In genomic region chr11:57214583-57214982, GRCm38 (mm10) we compare ENCODE assay signal across 12 mouse cellular contexts.
"Had no signal": no experiment of that assay in that cellular context is flagged by ENCODE, and none has a peak within 500 bp of the region (broad histone marks: within the 10 kb centered on the region; RNA-seq: fewer than 3 reads in every experiment).

No protein-coding gene starts in this region.

- DNase-seq: kidney, adult 11 months; kidney, adult 8-10 months; kidney, postnatal 10 days; kidney, postnatal 36 days; liver, postnatal 0 days; lung, embryonic 14.5 days; right cerebral cortex, adult 18-20 months; right cerebral cortex, postnatal 14 days; right cerebral cortex, postnatal 4 days; thymus, adult 2 months; thymus, postnatal 14 days; thymus, postnatal 4 days had no signal
